Mouse (Mus musculus) embryonic fibroblast, embryonic 13.5 days (primary cell): ENCODE measurements around the gene Snai1. TPM values are rescaled to one million over a fixed set of nuclear protein-coding genes. Genes with fewer than 3 reads are reported as not detected.

ENCODE experiments used
- H3K27ac ChIP-seq: 2 replicates; pipeline ENCODE4 v1.5.1; 2012; ENCODE audit warnings: low read length, control low read depth, inconsistent platforms; ENCODE audit not compliant: insufficient read depth
- H3K4me1 ChIP-seq: 2 replicates; pipeline ENCODE4 v1.6.1; 2011; ENCODE audit warnings: low read length; ENCODE audit not compliant: control insufficient read depth, insufficient read depth
- H3K4me3 ChIP-seq: 2 replicates; pipeline ENCODE4 v1.5.1; 2011; ENCODE audit warnings: mild to moderate bottlenecking, control low read depth, low read length; ENCODE audit not compliant: insufficient read depth
- CTCF ChIP-seq: IDR thresholded peaks from 2 replicates; pipeline ENCODE4 v1.5.1; 2011; ENCODE audit warnings: mild to moderate bottlenecking, control low read depth, low read length, moderate library complexity, borderline replicate concordance; ENCODE audit not compliant: insufficient read depth
- POLR2A ChIP-seq: IDR thresholded peaks from 2 replicates; pipeline ENCODE4 v1.6.1; 2011; ENCODE audit warnings: low read depth, mild to moderate bottlenecking, control low read depth, low read length, moderate library complexity
- polyA plus RNA-seq: library from polyadenylated mRNA; stranded (reverse); fragments of >200 nt; gene quantifications from 2 replicates; pipeline ENCODE4 v1.2.4, GENCODE M21; 2011; ENCODE audit warnings: low read depth; ENCODE audit not compliant: missing spikeins, insufficient read length

The Snai1 gene
- polyA plus RNA-seq, 1 experiment = 82.3 TPM

DNA sequence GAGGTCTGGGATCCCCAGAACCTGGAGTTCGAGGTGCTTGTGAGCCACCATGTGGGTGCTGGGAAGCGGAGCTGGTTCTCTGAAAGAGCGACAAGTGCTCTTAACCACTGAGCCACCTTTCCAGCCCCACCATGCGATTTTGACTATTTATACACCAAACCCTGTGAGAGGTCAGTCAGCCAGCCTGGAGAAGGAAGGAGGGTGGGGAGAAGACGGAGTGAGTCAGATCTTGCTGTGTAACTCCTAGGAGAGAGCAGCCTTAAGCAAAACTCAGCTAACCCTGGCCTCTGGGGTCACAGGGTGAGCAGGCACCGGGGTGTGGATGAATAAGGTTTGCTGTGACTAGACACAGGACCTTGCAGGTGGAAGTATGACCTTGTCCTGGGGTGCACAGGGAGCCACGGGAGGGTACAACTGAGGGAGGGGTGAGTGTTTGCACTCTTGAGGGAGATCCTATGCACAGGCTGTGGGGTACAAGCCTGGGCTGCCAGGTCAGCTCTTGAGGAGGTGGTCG lies 12.4 kb downstream of the Snai1 start:
- Histone ChIP-seq H3K4me3 (no peak overlapping the region), H3K27ac (no peak overlapping the region), H3K4me1 (peaks cover 9% of the 10 kb centered on the region)
- TF ChIP-seq CTCF = no peak
- no peak for TF ChIP-seq POLR2A

DNA sequence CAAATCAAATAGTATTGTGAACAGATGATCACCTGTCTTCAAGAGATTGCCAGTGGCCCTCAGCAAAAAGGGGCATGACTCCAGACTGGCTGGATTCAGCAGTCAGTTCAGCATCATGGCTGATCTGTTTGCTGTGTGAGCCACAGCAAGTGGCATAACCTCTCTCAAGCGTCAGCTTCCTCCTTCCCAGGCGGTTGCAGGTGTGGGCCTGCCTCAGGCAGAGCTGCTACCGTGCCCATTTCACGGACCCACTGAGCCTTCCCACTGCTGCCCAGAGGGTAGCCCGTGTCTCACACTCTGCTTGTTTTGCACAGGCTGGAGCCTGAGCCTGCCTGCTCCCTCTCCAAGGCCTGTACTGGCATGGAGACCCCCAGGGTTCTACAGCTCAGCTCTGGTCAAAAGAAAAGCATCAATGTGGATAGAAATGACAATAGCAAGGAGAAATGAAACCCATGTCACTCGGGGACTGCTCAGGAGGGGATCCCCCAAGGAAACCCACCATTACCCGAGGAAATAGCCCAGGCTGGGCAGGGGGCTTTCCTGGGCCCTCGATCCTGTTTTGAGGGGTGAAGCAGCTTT lies 13.4 kb downstream of the Snai1 start:
- no peak overlapping the region; the same call in 1 of the 2 replicates for H3K27ac ChIP-seq
- H3K4me1 ChIP-seq = peaks cover 9% of the 10 kb centered on the region
- TF ChIP-seq POLR2A (no peak), CTCF (no peak)
- no peak overlapping the region for H3K4me3 ChIP-seq

DNA sequence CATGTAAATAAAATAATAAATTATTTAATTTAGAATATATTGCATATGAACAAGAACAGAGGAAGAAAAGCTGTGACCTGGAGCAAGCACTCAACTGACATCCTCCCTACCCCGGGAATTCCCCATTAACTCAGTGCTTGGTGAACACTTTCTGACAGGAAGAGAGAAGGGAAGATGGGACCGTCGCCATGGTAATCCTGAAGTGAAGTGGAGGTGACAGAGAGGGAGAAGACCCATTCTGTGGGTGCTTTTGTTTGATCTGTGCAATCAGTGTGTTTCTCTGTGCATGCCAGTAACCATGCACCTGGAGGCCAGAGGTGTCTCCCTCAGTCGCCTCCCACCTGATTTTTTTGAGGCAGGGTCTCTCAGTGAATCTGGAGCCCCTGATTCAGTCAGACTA lies 14.3 kb downstream of the Snai1 start:
- peaks cover 9% of the 10 kb centered on the region for H3K4me1 ChIP-seq
- TF ChIP-seq POLR2A = no peak
- no peak for TF ChIP-seq CTCF

DNA sequence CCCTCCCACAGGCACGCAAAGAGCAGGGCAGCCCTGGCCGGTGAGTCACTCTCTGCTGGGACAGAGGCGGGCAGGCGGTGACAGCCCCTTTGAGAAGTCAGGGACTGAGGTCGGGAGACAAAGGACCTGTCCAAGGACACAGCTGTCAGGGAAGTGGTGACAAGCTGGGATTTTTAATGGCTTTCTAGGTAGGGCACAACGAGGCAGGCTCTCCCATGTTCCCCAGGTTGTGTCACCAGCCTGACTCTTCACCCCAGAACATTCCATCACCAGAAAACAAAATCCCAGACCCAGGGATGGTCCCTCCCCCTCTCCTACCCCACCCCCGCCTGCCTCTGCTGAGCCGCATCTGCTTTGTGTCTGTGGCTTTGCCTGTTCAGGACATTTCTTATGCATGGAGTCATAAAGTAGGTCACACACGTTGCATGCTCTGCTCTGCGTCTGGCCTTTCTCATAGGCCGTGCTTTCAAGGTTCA lies 15.0 kb downstream of the Snai1 start:
- Histone ChIP-seq H3K4me3 (no peak overlapping the region), H3K27ac (peak overlapping the region; percentile 88), H3K4me1 (peaks cover 9% of the 10 kb centered on the region)
- TF ChIP-seq POLR2A (no peak), CTCF (no peak)

More for the DNA sequence above, 14.3 kb downstream of the Snai1 start:
- Histone ChIP-seq H3K27ac (peak overlapping the region; percentile 88), H3K4me3 (no peak overlapping the region)

DNA sequence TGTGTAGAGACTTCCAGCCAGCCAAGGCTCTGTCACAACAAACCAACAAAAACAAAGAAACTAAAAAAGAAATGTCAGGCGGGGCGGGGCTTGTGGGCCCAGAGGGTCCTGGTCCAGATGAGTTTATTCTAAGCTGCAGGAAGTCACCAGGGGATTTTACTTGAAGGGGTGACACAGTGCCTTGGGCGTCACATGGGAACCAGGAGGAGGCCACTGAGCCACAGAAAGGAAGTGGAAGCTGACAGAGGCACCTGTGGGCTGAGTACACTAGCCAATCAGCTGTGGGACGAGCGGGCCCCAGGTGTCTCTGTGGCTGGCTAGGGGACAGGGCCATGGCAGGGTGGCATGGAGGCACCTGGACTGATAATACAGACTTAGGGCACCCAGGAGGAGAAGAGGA lies 17.8 kb downstream of the Snai1 start:
- TF ChIP-seq CTCF = no peak
- TF ChIP-seq POLR2A = no peak
- H3K27ac ChIP-seq = no peak overlapping the region
- peaks cover 7% of the 10 kb centered on the region for H3K4me1 ChIP-seq
- H3K4me3 ChIP-seq = no peak overlapping the region

DNA sequence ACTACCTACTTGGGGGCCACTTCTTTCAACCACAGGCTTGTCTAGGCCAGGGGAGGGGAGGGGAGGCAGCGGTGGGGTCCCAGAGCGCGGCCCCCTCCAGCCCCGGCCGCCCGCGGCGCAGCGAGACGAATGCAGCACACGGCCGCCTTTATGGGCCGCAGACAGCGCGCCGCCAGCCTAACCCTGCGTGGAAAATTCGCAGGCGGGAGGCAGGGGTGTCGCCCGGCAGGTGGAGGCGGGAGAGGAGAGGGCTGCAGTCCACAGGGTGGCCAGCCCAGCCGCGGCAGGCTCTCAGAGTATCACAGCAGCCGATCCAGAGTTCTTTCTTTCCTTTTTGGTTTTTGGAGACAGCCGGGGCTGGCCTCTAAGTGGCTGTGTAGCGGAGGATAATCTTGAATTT lies 21.4 kb downstream of the Snai1 start:
- Histone ChIP-seq H3K4me3 (no peak overlapping the region), H3K27ac (no peak overlapping the region), H3K4me1 (peaks cover 11% of the 10 kb centered on the region; the same call in 1 of the 2 replicates)
- TF ChIP-seq CTCF (no peak), POLR2A (no peak)

DNA sequence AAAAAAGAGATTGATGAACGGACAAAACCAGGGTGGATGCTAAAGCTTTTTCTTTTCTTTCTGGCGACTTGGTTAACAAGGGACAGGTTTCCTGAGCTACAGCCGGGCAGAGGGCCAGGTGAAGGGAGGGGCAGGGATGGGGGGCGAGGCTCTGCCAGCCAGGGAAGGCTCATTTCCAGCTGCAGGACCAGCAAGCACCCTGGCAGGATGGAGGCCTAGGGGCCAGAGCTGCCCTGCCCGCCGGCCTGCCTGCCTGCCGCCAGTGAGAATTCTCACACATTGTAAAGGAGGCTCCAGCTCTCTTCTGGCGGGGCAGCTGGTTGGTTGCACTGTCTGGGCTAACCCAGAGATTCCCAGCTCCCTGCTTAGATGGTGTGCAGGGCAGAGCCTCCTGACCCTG lies 24.1 kb downstream of the Snai1 start:
- no peak for TF ChIP-seq POLR2A
- no peak for TF ChIP-seq CTCF
- H3K4me1 ChIP-seq = peaks cover 14% of the 10 kb centered on the region; the same call in 1 of the 2 replicates
- no peak overlapping the region for H3K4me3 ChIP-seq
- 0 out of 2 replicates have a peak overlapping the region, but pooled peaks have one; percentile 15 for H3K27ac ChIP-seq

DNA sequence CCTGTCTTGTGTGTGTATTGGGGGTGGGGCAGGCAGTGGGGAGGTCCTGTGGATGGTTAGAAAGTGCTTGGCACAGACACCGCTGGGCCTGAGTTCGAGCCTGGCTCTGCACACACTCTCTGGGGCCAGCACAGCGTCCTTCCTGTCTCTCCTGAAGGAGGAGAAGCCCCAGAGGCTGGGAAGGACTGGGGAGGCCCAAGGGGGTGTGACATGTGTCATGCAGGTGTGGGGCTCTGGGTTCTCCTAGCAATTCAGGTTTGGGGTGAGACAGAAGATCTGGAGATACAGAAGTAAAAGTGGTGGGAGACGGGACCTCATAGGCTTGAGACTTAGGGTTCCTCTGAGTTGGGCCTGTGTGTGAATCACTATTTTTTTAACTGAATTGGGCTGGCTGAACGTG lies 25.0 kb downstream of the Snai1 start:
- peak overlapping the region; percentile 3; the same call in 1 of the 2 replicates for H3K27ac ChIP-seq
- H3K4me1 ChIP-seq = peaks cover 14% of the 10 kb centered on the region; the same call in 1 of the 2 replicates
- no peak overlapping the region for H3K4me3 ChIP-seq
- TF ChIP-seq POLR2A = no peak
- no peak for TF ChIP-seq CTCF

DNA sequence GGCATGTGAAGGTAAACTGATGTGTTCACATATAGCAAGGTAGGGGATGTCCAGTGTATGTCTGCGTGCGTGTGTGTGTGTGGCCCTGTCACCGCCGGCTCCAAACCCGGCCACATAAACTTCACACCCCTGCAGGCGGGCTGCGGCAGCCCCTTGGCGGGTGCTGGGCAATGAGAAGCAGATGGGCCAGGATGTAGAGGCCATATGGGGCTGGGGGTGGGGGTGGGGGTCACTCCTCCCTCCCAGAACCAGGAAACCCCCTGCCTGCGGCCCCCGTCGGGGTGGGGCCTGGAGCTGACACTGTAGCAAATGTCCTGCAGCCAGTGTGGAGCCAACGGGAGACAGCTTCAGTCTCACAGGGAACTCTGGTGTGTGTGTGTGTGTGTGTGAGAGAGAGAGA lies 25.7 kb downstream of the Snai1 start:
- Histone ChIP-seq H3K4me1 (peaks cover 14% of the 10 kb centered on the region; the same call in 1 of the 2 replicates), H3K4me3 (no peak overlapping the region), H3K27ac (peak overlapping the region; percentile 57)
- TF ChIP-seq POLR2A (no peak), CTCF (no peak)

DNA sequence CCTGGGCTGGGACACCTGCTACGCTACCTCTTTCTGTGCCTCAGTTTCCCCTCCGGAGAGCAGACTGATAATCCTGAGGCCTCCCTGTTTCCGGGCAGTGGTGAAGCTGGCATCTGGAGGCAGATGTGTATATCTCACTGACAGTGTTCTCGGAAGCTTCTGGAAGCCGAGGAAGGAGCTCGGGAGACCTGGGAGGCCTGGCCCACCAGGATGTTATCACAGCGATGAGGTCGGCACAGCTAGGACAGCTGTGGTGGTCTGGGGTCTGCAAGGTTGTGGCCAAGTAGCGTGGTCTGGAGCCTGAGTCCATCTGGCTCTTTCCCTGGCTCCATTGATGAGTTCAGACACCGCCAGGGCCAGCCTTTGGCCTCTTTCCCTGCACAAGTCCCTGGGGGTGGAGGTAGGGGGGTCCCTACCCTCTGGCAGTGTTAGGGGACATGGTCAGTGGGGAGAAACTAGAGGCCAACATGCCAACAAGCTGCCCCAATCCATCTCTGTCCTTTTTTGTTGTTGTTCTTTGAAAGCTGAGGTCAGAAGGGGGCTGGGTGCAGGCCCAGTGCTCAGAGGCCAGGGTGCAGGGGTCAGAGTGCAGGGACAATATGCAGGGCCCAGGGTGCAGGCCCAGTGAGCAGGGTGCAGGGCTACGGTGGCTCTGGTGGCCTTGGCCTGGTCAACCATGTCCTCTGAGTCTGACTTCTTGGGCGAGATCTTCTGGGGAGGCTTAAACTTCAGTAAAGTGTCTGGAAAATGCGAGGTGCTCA lies 26.7 kb downstream of the Snai1 start:
- peaks cover 14% of the 10 kb centered on the region; the same call in 1 of the 2 replicates for H3K4me1 ChIP-seq
- TF ChIP-seq CTCF (no peak), POLR2A (no peak)
- H3K4me3 ChIP-seq = no peak overlapping the region
- peak overlapping the region; percentile 57 for H3K27ac ChIP-seq
